Mouse (Mus musculus) kidney, embryonic 14.5 days (tissue): ENCODE data around the gene Kpnb1. TPM values are rescaled to one million over a fixed set of nuclear protein-coding genes. Genes with fewer than 3 reads are reported as not detected.

ENCODE experiments used
- ATAC-seq: fragments of 200-750 bp; cut with Nextera tagmentation; 2 replicates; pipeline ENCODE4 v1.8.0; 2017; ENCODE audit warnings: moderate number of reproducible peaks, mild to moderate bottlenecking, moderate TSS enrichment, moderate library complexity; ENCODE audit not compliant: low FRiP score, low TSS enrichment
- H3K27ac ChIP-seq: fragments of 300-500 bp; sonication (generic); 2 replicates; pipeline ENCODE4 v1.5.1; 2014; ENCODE audit warnings: low read depth, mild to moderate bottlenecking, low read length, moderate library complexity, mixed read lengths
- H3K27me3 ChIP-seq: fragments of 300-500 bp; sonication (generic); 2 replicates; pipeline ENCODE4 v1.6.1; 2014; ENCODE audit warnings: mild to moderate bottlenecking, low read length; ENCODE audit not compliant: control insufficient read depth, insufficient read depth
- H3K36me3 ChIP-seq: fragments of 300-500 bp; sonication (generic); 2 replicates; pipeline ENCODE4 v1.6.1; 2014; ENCODE audit warnings: low read length, mixed read lengths; ENCODE audit not compliant: control insufficient read depth, insufficient read depth
- H3K4me1 ChIP-seq: fragments of 300-500 bp; sonication (generic); 2 replicates; pipeline ENCODE4 v1.6.1; 2014; ENCODE audit warnings: low read length, mixed read lengths; ENCODE audit not compliant: control insufficient read depth, insufficient read depth
- H3K4me2 ChIP-seq: fragments of 300-500 bp; sonication (generic); replicated peaks from 2 replicates; pipeline ENCODE4 v1.6.1; 2014; ENCODE audit warnings: low read depth, mild to moderate bottlenecking, low read length
- H3K4me3 ChIP-seq: fragments of 300-500 bp; sonication (generic); 2 replicates; pipeline ENCODE4 v1.5.1; 2014; ENCODE audit warnings: mild to moderate bottlenecking, low read length
- H3K9ac ChIP-seq: fragments of 300-500 bp; sonication (generic); 2 replicates; pipeline ENCODE4 v1.6.1; 2014; ENCODE audit warnings: low read depth, mild to moderate bottlenecking, low read length, moderate library complexity
- H3K9me3 ChIP-seq: fragments of 300-500 bp; sonication (generic); 2 replicates; pipeline ENCODE4 v1.6.1; 2016; ENCODE audit warnings: low read length; ENCODE audit not compliant: control insufficient read depth
- WGBS: fragments of 180-500 bp; shearing (Covaris S2); extraction: QIAGEN DNeasy Blood & Tissue Kit; methylation state at CpG from one replicate; pipeline ENCODE4 v1.1.7; 2014; 5-methylcytosine and 5-hydroxymethylcytosine counted together
- polyA plus RNA-seq: library from polyadenylated mRNA; unstranded; fragments of >200 nt; fragmentation: Nextera tagmentation; extraction: Ambion mirVana; gene quantifications from 2 replicates; pipeline ENCODE4 v1.2.1, GENCODE M21; 2014

Gene Kpnb1
- polyA plus RNA-seq, 1 experiment from 2014 or later: 84.3 TPM

GRCm38 (mm10) chr11:97210728-97211400 lies 23.2 kb upstream of the Kpnb1 start:
- peaks cover 76% of the 10 kb centered on the region for H3K36me3 ChIP-seq
- H3K27ac ChIP-seq: no peak overlapping the region
- 69% methylated on average over 9 of the region's 9 CpGs for WGBS

GRCm38 (mm10) chr11:97207011-97207422 lies 19.3 kb upstream of the Kpnb1 start:
- Histone ChIP-seq H3K27me3 (no peaks in the 10 kb centered on the region), H3K4me3 (no peak overlapping the region), H3K4me1 (no peaks in the 10 kb centered on the region), H3K27ac (no peak overlapping the region), H3K9ac (no peak overlapping the region), H3K36me3 (peaks cover 40% of the 10 kb centered on the region), H3K9me3 (no peaks in the 10 kb centered on the region), H3K4me2 (no peak overlapping the region)
- ATAC-seq: no peak
- 81% methylated on average over 8 of the region's 8 CpGs for WGBS

More at GRCm38 (mm10) chr11:97210728-97211400, 23.2 kb upstream of the Kpnb1 start:
- no peak overlapping the region for H3K4me2 ChIP-seq
- ATAC-seq: no peak
- H3K9me3 ChIP-seq: no peaks in the 10 kb centered on the region
- no peak overlapping the region for H3K4me3 ChIP-seq
- no peaks in the 10 kb centered on the region for H3K4me1 ChIP-seq
- H3K9ac ChIP-seq: no peak overlapping the region
- H3K27me3 ChIP-seq: no peaks in the 10 kb centered on the region

GRCm38 (mm10) chr11:97199519-97199918 lies 11.8 kb upstream of the Kpnb1 start:
- no peak for ATAC-seq
- no peaks in the 10 kb centered on the region for H3K36me3 ChIP-seq
- no peak overlapping the region for H3K27ac ChIP-seq
- H3K4me1 ChIP-seq: no peaks in the 10 kb centered on the region
- 90% methylated on average over 6 of the region's 6 CpGs for WGBS
- no peaks in the 10 kb centered on the region; the same call in 1 of the 2 replicates for H3K9me3 ChIP-seq
- no peak overlapping the region for H3K4me3 ChIP-seq
- H3K4me2 ChIP-seq: no peak overlapping the region
- no peaks in the 10 kb centered on the region for H3K27me3 ChIP-seq
- no peak overlapping the region for H3K9ac ChIP-seq

- H3K27me3 ChIP-seq: no peaks in the 10 kb centered on the region
- H3K4me3 ChIP-seq: no peak overlapping the region
- 25% methylated on average over 5 of the region's 5 CpGs for WGBS
- no peak for ATAC-seq
- no peaks in the 10 kb centered on the region for H3K36me3 ChIP-seq
- H3K27ac ChIP-seq: no peak overlapping the region
- no peaks in the 10 kb centered on the region; the same call in 1 of the 2 replicates for H3K9me3 ChIP-seq
- no peak overlapping the region for H3K9ac ChIP-seq
- no peaks in the 10 kb centered on the region for H3K4me1 ChIP-seq
- no peak overlapping the region for H3K4me2 ChIP-seq
These were observed 10.9 kb upstream of the Kpnb1 start for GRCm38 (mm10) chr11:97198601-97199000.

- WGBS: 73% methylated on average over 8 of the region's 8 CpGs
- Histone ChIP-seq H3K4me1 (no peaks in the 10 kb centered on the region), H3K9me3 (no peaks in the 10 kb centered on the region; the same call in 1 of the 2 replicates), H3K4me2 (no peak overlapping the region), H3K4me3 (no peak overlapping the region), H3K27ac (no peak overlapping the region), H3K27me3 (no peaks in the 10 kb centered on the region), H3K36me3 (no peaks in the 10 kb centered on the region), H3K9ac (no peak overlapping the region)
- peak; percentile 33; the same call in 1 of the 2 replicates for ATAC-seq
These were observed 9.3 kb upstream of the Kpnb1 start for GRCm38 (mm10) chr11:97197021-97197420.

GRCm38 (mm10) chr11:97196541-97196940 lies 8.9 kb upstream of the Kpnb1 start:
- no peaks in the 10 kb centered on the region for H3K27me3 ChIP-seq
- H3K4me1 ChIP-seq: no peaks in the 10 kb centered on the region
- H3K27ac ChIP-seq: no peak overlapping the region
- H3K9ac ChIP-seq: no peak overlapping the region
- WGBS: 70% methylated on average over 12 of the region's 12 CpGs
- no peak overlapping the region for H3K4me2 ChIP-seq
- H3K9me3 ChIP-seq: no peaks in the 10 kb centered on the region; the same call in 1 of the 2 replicates
- H3K36me3 ChIP-seq: no peaks in the 10 kb centered on the region
- ATAC-seq: no peak
- H3K4me3 ChIP-seq: no peak overlapping the region

GRCm38 (mm10) chr11:97192621-97192951 lies 4.9 kb upstream of the Kpnb1 start:
- H3K9me3 ChIP-seq: no peaks in the 10 kb centered on the region
- no peak overlapping the region for H3K27ac ChIP-seq
- H3K4me2 ChIP-seq: no peak overlapping the region
- H3K9ac ChIP-seq: no peak overlapping the region
- no peak overlapping the region for H3K4me3 ChIP-seq
- H3K27me3 ChIP-seq: no peaks in the 10 kb centered on the region
- no peaks in the 10 kb centered on the region for H3K36me3 ChIP-seq
- 0 out of 2 replicates have a peak, but pooled peaks cover 6% of the 10 kb centered on the region for H3K4me1 ChIP-seq
- ATAC-seq: no peak

- no peak for ATAC-seq
- Histone ChIP-seq H3K27me3 (no peaks in the 10 kb centered on the region), H3K9ac (no peak overlapping the region), H3K36me3 (no peaks in the 10 kb centered on the region), H3K9me3 (no peaks in the 10 kb centered on the region), H3K27ac (no peak overlapping the region), H3K4me3 (no peak overlapping the region), H3K4me1 (0 out of 2 replicates have a peak, but pooled peaks cover 6% of the 10 kb centered on the region), H3K4me2 (no peak overlapping the region)
- 76% methylated on average over 6 of the region's 6 CpGs for WGBS
These were observed 4.4 kb upstream of the Kpnb1 start for GRCm38 (mm10) chr11:97191915-97192620.

- no peak overlapping the region for H3K4me2 ChIP-seq
- H3K27me3 ChIP-seq: no peaks in the 10 kb centered on the region
- H3K9me3 ChIP-seq: no peaks in the 10 kb centered on the region
- H3K9ac ChIP-seq: 0 out of 2 replicates have a peak overlapping the region, but pooled peaks have one; percentile 9
- peaks cover 11% of the 10 kb centered on the region for H3K4me1 ChIP-seq
- no peak overlapping the region for H3K4me3 ChIP-seq
- ATAC-seq: no peak
- H3K27ac ChIP-seq: no peak overlapping the region
- peaks cover 5% of the 10 kb centered on the region; the same call in 1 of the 2 replicates for H3K36me3 ChIP-seq
- WGBS: 86% methylated on average over 6 of the region's 6 CpGs
These were observed 3.3 kb upstream of the Kpnb1 start for GRCm38 (mm10) chr11:97190992-97191391.
